Mouse (Mus musculus) embryonic fibroblast, embryonic 13.5 days (primary cell): ENCODE data around the gene Zfp961. TPM values are rescaled to one million over a fixed set of nuclear protein-coding genes. Genes with fewer than 3 reads are reported as not detected.
A peak's percentile ranks its signal among the peaks of the same experiment; 100 is the strongest.
"Not testable (repeated sequence)": the region's sequence is repeated elsewhere in the genome, so short reads cannot be mapped to it uniquely, and the experiment has no call there.

Experiments
- H3K27ac ChIP-seq: 2 replicates; pipeline ENCODE4 v1.5.1; 2012; ENCODE audit warnings: low read length, control low read depth, inconsistent platforms; ENCODE audit not compliant: insufficient read depth
- H3K4me1 ChIP-seq: 2 replicates; pipeline ENCODE4 v1.6.1; 2011; ENCODE audit warnings: low read length; ENCODE audit not compliant: control insufficient read depth, insufficient read depth
- H3K4me3 ChIP-seq: 2 replicates; pipeline ENCODE4 v1.5.1; 2011; ENCODE audit warnings: mild to moderate bottlenecking, control low read depth, low read length; ENCODE audit not compliant: insufficient read depth
- CTCF ChIP-seq: IDR thresholded peaks from 2 replicates; pipeline ENCODE4 v1.5.1; 2011; ENCODE audit warnings: mild to moderate bottlenecking, control low read depth, low read length, moderate library complexity, borderline replicate concordance; ENCODE audit not compliant: insufficient read depth
- POLR2A ChIP-seq: IDR thresholded peaks from 2 replicates; pipeline ENCODE4 v1.6.1; 2011; ENCODE audit warnings: low read depth, mild to moderate bottlenecking, control low read depth, low read length, moderate library complexity
- polyA plus RNA-seq: library from polyadenylated mRNA; stranded (reverse); fragments of >200 nt; gene quantifications from 2 replicates; pipeline ENCODE4 v1.2.4, GENCODE M21; 2011; ENCODE audit warnings: low read depth; ENCODE audit not compliant: missing spikeins, insufficient read length

The Zfp961 gene
- polyA plus RNA-seq, 1 experiment = 12.5 TPM

GRCm38 (mm10) chr8:72018141-72018540 is 67.3 kb downstream of the Zfp961 start:
- H3K4me3 ChIP-seq = no peak overlapping the region
- H3K27ac ChIP-seq = no peak overlapping the region
- H3K4me1 ChIP-seq = peaks cover 14% of the 10 kb centered on the region
- TF ChIP-seq POLR2A (no peak), CTCF (no peak)

GRCm38 (mm10) chr8:72019022-72019421 is 68.2 kb downstream of the Zfp961 start:
- not testable (repeated sequence) for H3K4me3 ChIP-seq, H3K27ac ChIP-seq
- peaks cover 14% of the 10 kb centered on the region for H3K4me1 ChIP-seq

DNA sequence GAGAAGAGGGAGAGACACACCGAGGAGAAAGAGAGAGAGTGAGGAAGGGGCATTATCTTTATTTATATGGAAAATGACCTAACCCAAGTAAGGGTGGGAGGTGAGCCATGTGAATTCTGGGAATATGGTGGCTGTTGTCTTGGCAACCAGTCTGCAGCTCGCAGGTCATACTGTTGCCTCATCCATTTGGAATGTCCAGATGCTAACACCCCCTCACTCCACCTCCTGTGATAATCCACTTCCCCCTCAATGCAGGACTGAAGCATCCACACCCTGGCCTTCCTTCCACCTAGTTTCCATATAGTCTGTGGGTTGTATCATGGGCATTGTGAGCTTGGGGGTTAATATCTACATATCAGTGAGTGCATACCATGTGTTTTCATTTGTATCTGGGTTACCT is 69.0 kb downstream of the Zfp961 start:
- TF ChIP-seq POLR2A (no peak), CTCF (no peak)
- H3K27ac ChIP-seq = peak overlapping the region; percentile 78
- no peak overlapping the region for H3K4me3 ChIP-seq
- H3K4me1 ChIP-seq = peaks cover 14% of the 10 kb centered on the region

DNA sequence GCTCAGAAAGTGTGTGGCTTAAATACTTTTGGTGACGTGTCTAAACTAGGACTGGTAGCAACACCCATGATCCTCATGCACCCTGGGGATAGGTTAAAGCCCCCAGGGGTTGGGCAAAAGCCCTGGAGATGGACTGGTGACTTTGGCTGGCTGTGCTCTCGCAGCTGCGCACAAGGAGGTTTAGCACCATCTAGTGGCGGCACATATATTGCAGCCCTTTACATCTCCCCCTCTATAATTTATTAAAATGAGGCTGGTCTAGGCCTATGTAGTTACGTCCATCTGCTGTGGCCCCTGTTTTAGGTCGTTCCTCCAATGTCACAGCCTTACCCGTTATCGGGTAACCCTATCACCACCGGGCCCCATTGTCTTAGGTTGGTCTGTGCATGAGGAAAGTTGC is 74.0 kb downstream of the Zfp961 start:
- H3K27ac ChIP-seq, H3K4me3 ChIP-seq, H3K4me1 ChIP-seq: not testable (repeated sequence)

DNA sequence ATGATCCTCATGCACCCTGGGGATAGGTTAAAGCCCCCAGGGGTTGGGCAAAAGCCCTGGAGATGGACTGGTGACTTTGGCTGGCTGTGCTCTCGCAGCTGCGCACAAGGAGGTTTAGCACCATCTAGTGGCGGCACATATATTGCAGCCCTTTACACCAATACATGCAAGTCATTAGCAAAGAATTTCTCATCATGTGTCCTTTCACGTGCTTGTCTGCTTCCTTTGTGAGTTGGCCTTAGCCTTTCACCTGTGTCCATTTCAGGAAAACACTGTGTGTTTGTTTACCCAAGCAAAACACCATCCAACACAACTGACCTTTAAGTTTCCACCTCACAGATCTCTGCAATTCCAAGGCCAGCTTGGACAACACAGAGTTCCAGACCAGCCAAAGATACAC is 82.1 kb downstream of the Zfp961 start:
- not testable (repeated sequence) for H3K4me1 ChIP-seq, H3K27ac ChIP-seq, H3K4me3 ChIP-seq

- H3K4me3 ChIP-seq, H3K4me1 ChIP-seq, H3K27ac ChIP-seq: not testable (repeated sequence)
These were observed 90.1 kb downstream of the Zfp961 start, which contains the start of gene Olfr372 for GRCm38 (mm10) chr8:72040918-72041317. Gene Olfr372 (plus strand): TSS chr8:72041218.

DNA sequence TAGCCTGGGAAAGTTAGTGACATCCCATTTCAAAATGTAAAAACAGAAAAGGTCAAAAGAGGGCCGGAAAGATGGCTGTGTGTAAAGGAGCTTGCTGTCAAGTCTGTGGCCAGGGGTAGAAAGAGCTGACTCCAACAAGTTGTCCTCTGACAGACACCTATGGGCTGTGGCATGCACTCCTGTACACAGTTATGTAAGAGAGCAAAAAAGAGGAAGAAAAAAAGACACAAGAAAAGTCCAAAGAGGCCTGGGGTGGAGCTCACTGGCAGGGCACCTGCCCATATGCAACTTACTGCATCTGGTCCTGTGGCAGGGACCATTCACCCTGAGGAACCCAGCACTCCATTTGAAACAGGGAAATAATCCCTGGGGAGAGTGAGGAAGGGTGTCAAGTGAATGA is 91.7 kb downstream of the Zfp961 start:
- TF ChIP-seq POLR2A (no peak), CTCF (no peak)
- H3K27ac ChIP-seq = no peak overlapping the region
- no peak overlapping the region for H3K4me3 ChIP-seq
- no peaks in the 10 kb centered on the region for H3K4me1 ChIP-seq

Other genes with a start within 250 kb of the Zfp961 start
- gene B3gnt3, start 249.2 kb upstream of the Zfp961 start, polyA plus RNA-seq = 0.67 and 1.1 TPM in 2 replicates
- gene Fcho1, start 225.3 kb upstream of the Zfp961 start, polyA plus RNA-seq = not detected in 2 replicates
- gene Zfp709, start 69.0 kb upstream of the Zfp961 start, polyA plus RNA-seq = 6.3 and 7.0 TPM in 2 replicates
- gene Zfp882, start 42.4 kb upstream of the Zfp961 start, polyA plus RNA-seq = 2.8 and 5.0 TPM in 2 replicates
- gene Zfp617, start 42.4 kb upstream of the Zfp961 start, polyA plus RNA-seq = 25.2 and 26.4 TPM in 2 replicates
- not detected in 2 replicates for gene Cyp4f18, start 58.6 kb downstream of the Zfp961 start, polyA plus RNA-seq
- not detected in 2 replicates for gene Olfr372, start 90.2 kb downstream of the Zfp961 start, polyA plus RNA-seq
- gene Olfr373, start 132.1 kb downstream of the Zfp961 start, polyA plus RNA-seq = not detected in 2 replicates
- gene Olfr374, start 156.0 kb downstream of the Zfp961 start, polyA plus RNA-seq = 0.40 TPM in 1 of 2 replicates, not detected in the other
- gene Tpm4, start 183.9 kb downstream of the Zfp961 start, polyA plus RNA-seq = 1,203 and 1,448 TPM in 2 replicates
- gene Rab8a, start 210.2 kb downstream of the Zfp961 start, polyA plus RNA-seq = 102 and 115 TPM in 2 replicates
- not detected in 2 replicates for gene Hsh2d, start 238.6 kb downstream of the Zfp961 start, polyA plus RNA-seq